Mouse (Mus musculus) midbrain, postnatal 0 days (tissue): ENCODE measurements around the gene Ghitm. TPM values are rescaled to one million over a fixed set of nuclear protein-coding genes. Genes with fewer than 3 reads are reported as not detected.

Experiments used
- ATAC-seq: fragments of 200-750 bp; cut with Nextera tagmentation; 2 replicates; pipeline ENCODE4 v1.8.0; 2017; ENCODE audit warnings: moderate number of reproducible peaks, mild to moderate bottlenecking, moderate TSS enrichment, moderate library complexity; ENCODE audit not compliant: low FRiP score
- DNase-seq: peaks from one replicate; pipeline ENCODE4 v3.0.0-alpha.2; 2015; ENCODE audit warnings: low spot score
- H3K27ac ChIP-seq: fragments of 300-500 bp; sonication (generic); 2 replicates; pipeline ENCODE4 v1.5.1; 2014; ENCODE audit warnings: low read depth, mild to moderate bottlenecking, low read length, mixed read lengths
- H3K27me3 ChIP-seq: fragments of 300-500 bp; sonication (generic); 2 replicates; pipeline ENCODE4 v1.6.1; 2014; ENCODE audit warnings: low read length, control low read depth, mixed read lengths; ENCODE audit not compliant: insufficient read depth
- H3K36me3 ChIP-seq: fragments of 300-500 bp; sonication (generic); 2 replicates; pipeline ENCODE4 v1.6.1; 2014; ENCODE audit warnings: low read length, control low read depth, mixed read lengths; ENCODE audit not compliant: insufficient read depth
- H3K4me1 ChIP-seq: fragments of 300-500 bp; sonication (generic); 2 replicates; pipeline ENCODE4 v1.6.1; 2014; ENCODE audit warnings: mild to moderate bottlenecking, control low read depth, antibody characterized with exemption, low read length, mixed read lengths; ENCODE audit not compliant: insufficient read depth
- H3K4me2 ChIP-seq: fragments of 300-500 bp; sonication (generic); 2 replicates; pipeline ENCODE4 v1.6.1; 2014; ENCODE audit warnings: low read depth, mild to moderate bottlenecking, low read length, mixed read lengths; ENCODE audit not compliant: poor library complexity, severe bottlenecking
- H3K4me3 ChIP-seq: fragments of 300-500 bp; sonication (generic); 2 replicates; pipeline ENCODE4 v1.5.1; 2014; ENCODE audit warnings: low read depth, mild to moderate bottlenecking, low read length, moderate library complexity
- H3K9ac ChIP-seq: fragments of 300-500 bp; sonication (generic); replicated peaks from 2 replicates; pipeline ENCODE4 v1.6.1; 2014; ENCODE audit warnings: mild to moderate bottlenecking, low read length, moderate library complexity, mixed read lengths; ENCODE audit not compliant: poor library complexity, severe bottlenecking
- H3K9me3 ChIP-seq: fragments of 300-500 bp; sonication (generic); 2 replicates; pipeline ENCODE4 v1.6.1; 2016; ENCODE audit warnings: low read length, control low read depth
- CTCF ChIP-seq: IDR thresholded peaks from 2 replicates; pipeline ENCODE4 v1.5.1; 2016; ENCODE audit warnings: antibody characterized with exemption, mild to moderate bottlenecking
- WGBS: fragments of 180-500 bp; shearing (Covaris S2); extraction: QIAGEN DNeasy Blood & Tissue Kit; methylation state at CpG from one replicate; pipeline ENCODE4 v1.1.7; 2014; 5-methylcytosine and 5-hydroxymethylcytosine counted together
- polyA plus RNA-seq: library from polyadenylated mRNA; unstranded; fragments of >200 nt; fragmentation: Nextera tagmentation; extraction: Ambion mirVana; gene quantifications from 2 replicates; pipeline ENCODE4 v1.2.1, GENCODE M21; 2015
- total RNA-seq: library from RNA; depleted of rRNA; stranded (reverse); fragments of >200 nt; gene quantifications from 2 replicates; pipeline ENCODE4 v1.2.3, GENCODE M21; 2014; rRNA removed

Gene Ghitm
- total RNA-seq (93.9 and 95.9 TPM in 2 replicates), polyA plus RNA-seq (201 and 211 TPM in 2 replicates)

DNA sequence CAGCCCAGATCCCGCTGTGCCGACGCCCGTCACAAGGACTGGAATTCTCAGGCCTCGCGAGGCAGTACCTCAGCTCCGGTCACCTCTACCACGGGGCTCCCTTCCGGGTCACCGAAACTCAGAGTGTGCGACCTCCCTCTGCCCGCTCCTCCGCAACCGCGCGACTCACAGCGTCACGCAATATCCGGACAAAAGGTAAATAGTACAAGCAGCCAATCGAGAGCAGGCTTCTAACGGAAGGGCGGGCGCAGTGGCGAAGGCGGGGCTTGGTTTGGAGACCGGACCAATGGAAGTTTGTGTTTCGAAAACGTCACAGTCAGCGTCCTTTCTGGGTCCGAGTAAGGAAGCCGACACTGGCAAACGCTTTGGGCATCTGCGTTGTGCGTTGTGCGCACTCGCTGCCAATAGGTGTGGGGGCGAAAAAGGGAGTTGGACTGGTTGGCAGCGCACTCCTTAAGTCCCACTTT lies at the start of gene Ghitm:
Gene Ghitm (minus strand): TSS at position 146 of the 467 bp plus-strand sequence.
- peak; percentile 3; the same call in 1 of the 2 replicates for TF ChIP-seq CTCF
- peak within 1 kb of the TSS; percentile 79 for H3K27ac ChIP-seq
- H3K27me3 ChIP-seq = no peaks in the 10 kb centered on the region
- H3K36me3 ChIP-seq = peaks cover 11% of the 10 kb centered on the region; the same call in 1 of the 2 replicates
- WGBS = under 1% methylated on average over 38 of the region's 38 CpGs
- H3K4me2 ChIP-seq = peak within 1 kb of the TSS; percentile 58
- H3K9me3 ChIP-seq = no peaks in the 10 kb centered on the region
- H3K4me3 ChIP-seq = peak within 1 kb of the TSS; percentile 76
- no peaks in the 10 kb centered on the region for H3K4me1 ChIP-seq
- peak within 1 kb of the TSS; percentile 85 for H3K9ac ChIP-seq
- peak; percentile 99 for ATAC-seq
- DNase-seq = peak; percentile 99

DNA sequence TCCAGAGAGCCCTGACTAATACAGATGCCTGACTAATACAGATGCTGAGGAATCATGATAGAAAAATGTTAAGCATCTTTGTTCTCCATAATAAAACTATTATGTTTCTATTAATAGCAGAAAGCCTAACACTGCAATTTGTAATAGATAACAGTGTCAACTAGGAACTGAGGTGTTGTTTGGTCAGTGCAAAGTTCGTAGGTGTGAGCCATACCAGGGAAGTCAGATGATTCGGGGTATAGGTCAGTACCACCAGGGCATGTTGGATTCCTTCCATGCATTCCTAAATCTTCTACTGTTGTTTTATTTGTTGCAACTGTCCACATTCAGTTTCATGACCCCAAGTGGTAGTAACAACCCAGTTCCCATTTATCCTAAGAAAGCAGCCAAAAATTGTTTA lies 49.8 kb upstream of the Ghitm start:
- WGBS = 86% methylated on average over 2 of the region's 2 CpGs
- Histone ChIP-seq H3K27ac (no peak overlapping the region), H3K9me3 (no peaks in the 10 kb centered on the region), H3K4me2 (no peak overlapping the region), H3K4me1 (no peaks in the 10 kb centered on the region), H3K4me3 (no peak overlapping the region), H3K27me3 (no peaks in the 10 kb centered on the region), H3K9ac (no peak overlapping the region), H3K36me3 (no peaks in the 10 kb centered on the region)
- DNase-seq (no peak), ATAC-seq (no peak)
- no peak for TF ChIP-seq CTCF

DNA sequence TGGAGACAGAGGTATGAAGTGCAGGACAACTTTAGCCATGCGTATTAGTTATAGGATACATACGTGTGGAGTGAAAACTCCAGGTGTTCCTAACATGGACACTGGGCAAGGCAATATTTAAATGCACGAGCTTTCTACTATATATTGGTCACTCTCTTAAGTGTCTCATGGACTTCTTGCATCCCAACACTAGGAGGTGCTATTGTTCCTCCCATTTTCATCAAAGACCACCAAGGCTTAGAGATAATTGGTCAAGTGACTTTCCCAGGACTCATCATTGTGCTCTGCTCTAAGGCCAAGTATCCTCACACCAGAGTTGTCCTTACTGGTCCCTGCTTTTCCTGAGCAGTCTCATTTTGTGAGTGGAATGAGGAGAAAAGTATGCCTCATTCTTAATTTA lies 39.4 kb upstream of the Ghitm start:
- H3K27ac ChIP-seq = no peak overlapping the region
- H3K36me3 ChIP-seq = no peaks in the 10 kb centered on the region
- no peaks in the 10 kb centered on the region for H3K27me3 ChIP-seq
- peak; percentile 24 for DNase-seq
- H3K4me3 ChIP-seq = no peak overlapping the region
- no peak overlapping the region for H3K4me2 ChIP-seq
- no peaks in the 10 kb centered on the region for H3K9me3 ChIP-seq
- H3K4me1 ChIP-seq = no peaks in the 10 kb centered on the region
- H3K9ac ChIP-seq = no peak overlapping the region
- 82% methylated on average over 3 of the region's 3 CpGs for WGBS
- no peak for ATAC-seq
- TF ChIP-seq CTCF = peak; percentile 51

DNA sequence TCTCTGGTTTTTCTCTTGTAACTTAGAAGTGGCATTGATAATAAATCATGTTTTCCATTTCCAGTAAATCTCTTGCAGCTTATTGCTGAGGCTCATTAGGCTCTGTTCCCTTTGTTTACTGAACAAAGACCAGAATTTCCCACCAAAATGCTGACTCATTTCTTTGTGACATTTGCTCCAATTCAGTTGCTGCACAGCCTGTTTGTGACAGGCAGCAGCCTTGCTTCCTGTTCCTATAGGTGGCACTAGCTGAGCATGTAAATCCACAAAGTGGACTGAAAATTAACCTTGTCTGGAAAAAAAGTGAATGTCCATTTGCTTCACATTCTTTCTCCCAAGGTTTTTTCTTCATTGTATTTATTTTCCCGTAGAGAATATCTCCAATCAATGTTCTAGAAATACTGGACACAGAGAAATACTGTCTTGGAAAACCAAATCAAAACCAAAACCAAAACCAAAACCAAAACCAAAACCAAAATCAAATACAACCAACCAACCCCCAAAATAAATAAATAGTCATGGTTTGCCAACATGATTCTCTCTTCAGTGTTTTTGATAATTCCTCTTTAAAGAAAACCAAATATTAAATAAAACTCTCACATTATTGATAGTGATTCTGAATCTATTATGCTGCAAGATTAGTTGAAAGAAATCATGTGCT lies 30.3 kb upstream of the Ghitm start:
- 62% methylated on average over 1 of the region's 1 CpGs for WGBS
- DNase-seq (peak; percentile 78), ATAC-seq (no peak)
- Histone ChIP-seq H3K27me3 (no peaks in the 10 kb centered on the region), H3K9me3 (no peaks in the 10 kb centered on the region), H3K9ac (no peak overlapping the region), H3K27ac (no peak overlapping the region), H3K4me3 (no peak overlapping the region), H3K4me1 (no peaks in the 10 kb centered on the region), H3K4me2 (no peak overlapping the region), H3K36me3 (no peaks in the 10 kb centered on the region)
- peak; percentile 85 for TF ChIP-seq CTCF

DNA sequence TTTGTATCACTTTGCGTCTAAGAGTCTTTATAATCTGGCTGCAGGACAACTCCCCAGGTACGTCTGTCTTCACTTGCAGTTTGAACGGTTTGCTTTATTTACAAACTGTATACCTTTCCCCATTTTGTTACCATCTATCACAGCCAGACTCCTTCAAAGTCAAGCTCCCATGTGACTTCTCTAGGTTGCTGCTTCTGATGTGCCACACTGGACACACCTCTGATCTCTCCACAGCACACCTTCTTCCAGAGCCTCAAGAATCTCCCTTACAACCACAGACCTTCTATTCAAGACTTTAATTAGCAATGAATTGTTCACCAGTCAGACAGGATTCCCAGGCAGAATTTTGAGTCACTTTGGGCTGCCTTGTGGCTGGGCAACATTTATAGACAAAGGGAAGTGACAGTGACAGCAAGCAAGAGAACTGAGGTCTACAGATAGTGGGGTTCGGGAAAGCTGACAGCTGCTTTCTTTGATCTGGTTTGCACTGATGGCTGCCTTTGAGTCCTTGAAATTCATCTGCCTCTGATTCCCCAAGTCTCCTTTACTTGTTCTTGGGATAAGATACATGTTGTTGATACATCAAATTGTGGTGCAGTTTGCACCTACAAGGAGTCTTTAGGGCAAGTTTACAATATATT lies 29.4 kb upstream of the Ghitm start:
- H3K27me3 ChIP-seq = no peaks in the 10 kb centered on the region
- no peak overlapping the region for H3K4me3 ChIP-seq
- 0 out of 2 replicates have a peak overlapping the region, but pooled peaks have one; percentile 26 for H3K27ac ChIP-seq
- no peak overlapping the region for H3K9ac ChIP-seq
- H3K4me2 ChIP-seq = no peak overlapping the region
- H3K36me3 ChIP-seq = no peaks in the 10 kb centered on the region
- DNase-seq (no peak), ATAC-seq (no peak)
- H3K9me3 ChIP-seq = no peaks in the 10 kb centered on the region
- 72% methylated on average over 4 of the region's 4 CpGs for WGBS
- H3K4me1 ChIP-seq = no peaks in the 10 kb centered on the region
- no peak for TF ChIP-seq CTCF

DNA sequence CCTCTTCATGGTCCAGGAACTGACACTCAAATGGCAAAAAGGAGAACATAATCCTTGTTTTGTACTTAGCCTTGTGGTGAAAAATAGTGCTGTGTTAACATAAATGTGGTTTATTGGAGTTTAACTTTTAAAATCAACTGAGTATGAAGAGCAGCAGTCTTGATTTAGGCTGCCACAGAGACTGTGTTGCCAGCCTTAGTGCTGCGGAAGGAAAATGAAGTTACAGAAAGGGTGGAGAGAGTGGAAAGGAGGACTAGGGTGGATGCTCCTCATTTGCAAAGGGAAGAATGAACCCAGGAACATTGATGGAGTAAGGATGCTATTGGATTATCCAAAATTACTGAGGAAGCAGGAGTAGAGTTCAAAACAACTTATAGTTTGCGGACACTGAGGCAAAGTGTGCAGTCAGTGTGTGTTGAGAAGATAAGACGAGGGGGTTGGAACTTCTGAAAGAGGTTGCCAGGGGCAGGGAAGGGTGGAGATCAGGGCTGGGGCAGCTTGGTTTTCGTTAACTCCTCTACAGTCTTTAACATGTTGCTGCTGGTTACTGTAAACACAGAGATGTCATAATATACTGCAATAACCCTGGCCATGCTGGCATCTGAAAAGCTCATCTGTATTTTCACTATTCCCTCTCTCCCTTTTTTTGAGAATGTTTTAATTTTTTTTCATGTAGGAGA lies 28.3 kb upstream of the Ghitm start:
- no peak overlapping the region for H3K27ac ChIP-seq
- ATAC-seq (no peak), DNase-seq (no peak)
- H3K4me3 ChIP-seq = no peak overlapping the region
- no peak for TF ChIP-seq CTCF
- no peaks in the 10 kb centered on the region for H3K4me1 ChIP-seq
- no peaks in the 10 kb centered on the region for H3K36me3 ChIP-seq
- H3K4me2 ChIP-seq = no peak overlapping the region
- H3K9ac ChIP-seq = no peak overlapping the region
- no peaks in the 10 kb centered on the region for H3K27me3 ChIP-seq
- no peaks in the 10 kb centered on the region for H3K9me3 ChIP-seq
- 78% methylated on average over 4 of the region's 4 CpGs for WGBS
